Mouse (Mus musculus): ENCODE results near the gene Ptpn3. TPM values are rescaled to one million over a fixed set of nuclear protein-coding genes. Genes with fewer than 3 reads are reported as not detected.

The Ptpn3 gene
- 2.3 and 3.0 TPM in 2 replicates for polyA plus RNA-seq (2015; fragmentation: Nextera tagmentation; extraction: Ambion mirVana)

DNA sequence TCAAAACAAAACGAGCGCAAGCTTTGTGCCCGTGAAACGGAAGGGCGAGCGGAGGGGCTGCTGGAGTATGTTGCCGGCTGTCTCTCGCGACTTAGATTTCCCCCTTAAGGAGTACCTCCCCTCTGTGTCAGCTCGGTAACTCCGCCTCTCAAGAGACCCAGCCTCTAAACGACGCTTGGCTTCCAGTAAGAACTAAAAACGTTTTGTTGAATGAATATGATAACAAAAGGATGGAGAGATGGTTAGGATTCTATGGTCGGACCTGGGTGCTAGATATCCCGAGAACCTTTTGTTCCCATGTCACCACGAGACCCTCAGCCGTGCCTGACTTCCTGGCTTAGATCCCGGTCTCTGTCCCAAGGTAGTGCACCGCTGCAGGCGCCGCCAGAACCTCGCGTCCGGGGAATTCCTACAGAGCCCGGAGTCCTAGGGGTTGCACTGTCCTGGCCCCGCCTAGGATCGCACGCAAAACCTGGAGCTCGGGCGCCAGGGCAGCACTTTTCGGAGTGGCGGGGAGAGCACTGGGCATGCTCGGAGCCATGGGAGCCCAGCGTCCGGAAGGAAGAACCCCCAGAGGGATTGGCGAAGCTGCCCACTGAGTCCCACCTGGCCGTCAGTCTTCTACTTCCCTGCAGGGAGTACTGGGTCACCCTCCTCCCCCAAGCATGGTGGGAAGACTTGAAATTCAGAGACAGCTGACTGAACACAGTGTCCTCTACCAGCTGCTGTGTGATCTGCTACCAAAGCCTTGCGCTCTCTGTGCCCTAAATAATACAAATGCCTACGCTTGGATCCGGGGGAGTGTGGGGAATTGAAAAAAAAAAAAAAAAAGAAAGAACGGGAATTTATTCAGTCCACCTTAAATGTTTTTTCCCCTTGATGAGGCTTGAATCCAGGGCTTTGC is at the start of gene Ptpn3:
Gene Ptpn3, minus strand, starts transcription at position 428 of the 904 bp plus-strand sequence.
- Histone ChIP-seq H3K9ac (ENCODE audit: low read depth, low read length) (peak within 1 kb of the TSS; percentile 81), H3K4me1 (ENCODE audit: control insufficient read depth, insufficient read depth, low read length) (peaks cover 10% of the 10 kb centered on the region), H3K9me3 (replicated peaks; ENCODE audit: control insufficient read depth, low read length, poor library complexity, severe bottlenecking) (no peaks in the 10 kb centered on the region), H3K27me3 (ENCODE audit: control insufficient read depth, insufficient read depth, low read depth, low read length) (peaks cover 9% of the 10 kb centered on the region), H3K4me3 (ENCODE audit: low read depth, low read length) (peak within 1 kb of the TSS; percentile 79), H3K4me2 (ENCODE audit: low read length) (peak within 1 kb of the TSS; percentile 85), H3K36me3 (ENCODE audit: control insufficient read depth, insufficient read depth, low read length) (no peaks in the 10 kb centered on the region), H3K27ac (ENCODE audit: low read length) (peak within 1 kb of the TSS; percentile 74)
- under 1% methylated on average over 42 of the region's 42 CpGs for WGBS
- peak; percentile 89 for ATAC-seq

GRCm38 (mm10) chr4:57350541-57350940 is 48.9 kb upstream of the Ptpn3 start:
- H3K27ac ChIP-seq (ENCODE audit: low read length), result no peak overlapping the region
- no peak overlapping the region for H3K4me3 ChIP-seq (ENCODE audit: low read depth, low read length)
- 94% methylated on average over 2 of the region's 2 CpGs for WGBS
- no peaks in the 10 kb centered on the region for H3K4me1 ChIP-seq (ENCODE audit: control insufficient read depth, insufficient read depth, low read length)
- no peak overlapping the region for H3K4me2 ChIP-seq (ENCODE audit: low read length)
- no peaks in the 10 kb centered on the region for H3K36me3 ChIP-seq (ENCODE audit: control insufficient read depth, insufficient read depth, low read length)
- no peak for ATAC-seq
- no peak overlapping the region for H3K9ac ChIP-seq (ENCODE audit: low read depth, low read length)
- no peaks in the 10 kb centered on the region for H3K27me3 ChIP-seq (ENCODE audit: control insufficient read depth, insufficient read depth, low read depth, low read length)
- H3K9me3 ChIP-seq (replicated peaks; ENCODE audit: control insufficient read depth, low read length, poor library complexity, severe bottlenecking), result no peaks in the 10 kb centered on the region

GRCm38 (mm10) chr4:57343996-57344395 is 42.4 kb upstream of the Ptpn3 start:
- H3K4me1 ChIP-seq (ENCODE audit: control insufficient read depth, insufficient read depth, low read length), result no peaks in the 10 kb centered on the region
- 93% methylated on average over 7 of the region's 7 CpGs for WGBS

GRCm38 (mm10) chr4:57338923-57339322 is 37.3 kb upstream of the Ptpn3 start:
- Histone ChIP-seq H3K27ac (ENCODE audit: low read length) (no peak overlapping the region), H3K4me1 (ENCODE audit: control insufficient read depth, insufficient read depth, low read length) (no peaks in the 10 kb centered on the region), H3K4me2 (ENCODE audit: low read length) (no peak overlapping the region), H3K9ac (ENCODE audit: low read depth, low read length) (no peak overlapping the region), H3K27me3 (ENCODE audit: control insufficient read depth, insufficient read depth, low read depth, low read length) (no peaks in the 10 kb centered on the region), H3K4me3 (ENCODE audit: low read depth, low read length) (no peak overlapping the region), H3K9me3 (replicated peaks; ENCODE audit: control insufficient read depth, low read length, poor library complexity, severe bottlenecking) (no peaks in the 10 kb centered on the region), H3K36me3 (ENCODE audit: control insufficient read depth, insufficient read depth, low read length) (no peaks in the 10 kb centered on the region)
- WGBS, result 87% methylated on average over 17 of the region's 17 CpGs
- no peak for ATAC-seq

More at GRCm38 (mm10) chr4:57343996-57344395, 42.4 kb upstream of the Ptpn3 start:
- H3K27ac ChIP-seq (ENCODE audit: low read length), result no peak overlapping the region
- no peaks in the 10 kb centered on the region for H3K9me3 ChIP-seq (replicated peaks; ENCODE audit: control insufficient read depth, low read length, poor library complexity, severe bottlenecking)
- H3K4me2 ChIP-seq (ENCODE audit: low read length), result no peak overlapping the region
- no peak overlapping the region for H3K9ac ChIP-seq (ENCODE audit: low read depth, low read length)
- H3K4me3 ChIP-seq (ENCODE audit: low read depth, low read length), result no peak overlapping the region
- no peaks in the 10 kb centered on the region for H3K27me3 ChIP-seq (ENCODE audit: control insufficient read depth, insufficient read depth, low read depth, low read length)
- no peak for ATAC-seq
- H3K36me3 ChIP-seq (ENCODE audit: control insufficient read depth, insufficient read depth, low read length), result no peaks in the 10 kb centered on the region

- Histone ChIP-seq H3K9me3 (replicated peaks; ENCODE audit: control insufficient read depth, low read length, poor library complexity, severe bottlenecking) (no peaks in the 10 kb centered on the region), H3K27ac (ENCODE audit: low read length) (no peak overlapping the region), H3K4me3 (ENCODE audit: low read depth, low read length) (no peak overlapping the region), H3K4me1 (ENCODE audit: control insufficient read depth, insufficient read depth, low read length) (no peaks in the 10 kb centered on the region), H3K27me3 (ENCODE audit: control insufficient read depth, insufficient read depth, low read depth, low read length) (no peaks in the 10 kb centered on the region), H3K36me3 (ENCODE audit: control insufficient read depth, insufficient read depth, low read length) (no peaks in the 10 kb centered on the region), H3K9ac (ENCODE audit: low read depth, low read length) (no peak overlapping the region), H3K4me2 (ENCODE audit: low read length) (no peak overlapping the region)
- ATAC-seq, result no peak
- 90% methylated on average over 9 of the region's 9 CpGs for WGBS
Observed at GRCm38 (mm10) chr4:57338061-57338460, 36.4 kb upstream of the Ptpn3 start.

DNA sequence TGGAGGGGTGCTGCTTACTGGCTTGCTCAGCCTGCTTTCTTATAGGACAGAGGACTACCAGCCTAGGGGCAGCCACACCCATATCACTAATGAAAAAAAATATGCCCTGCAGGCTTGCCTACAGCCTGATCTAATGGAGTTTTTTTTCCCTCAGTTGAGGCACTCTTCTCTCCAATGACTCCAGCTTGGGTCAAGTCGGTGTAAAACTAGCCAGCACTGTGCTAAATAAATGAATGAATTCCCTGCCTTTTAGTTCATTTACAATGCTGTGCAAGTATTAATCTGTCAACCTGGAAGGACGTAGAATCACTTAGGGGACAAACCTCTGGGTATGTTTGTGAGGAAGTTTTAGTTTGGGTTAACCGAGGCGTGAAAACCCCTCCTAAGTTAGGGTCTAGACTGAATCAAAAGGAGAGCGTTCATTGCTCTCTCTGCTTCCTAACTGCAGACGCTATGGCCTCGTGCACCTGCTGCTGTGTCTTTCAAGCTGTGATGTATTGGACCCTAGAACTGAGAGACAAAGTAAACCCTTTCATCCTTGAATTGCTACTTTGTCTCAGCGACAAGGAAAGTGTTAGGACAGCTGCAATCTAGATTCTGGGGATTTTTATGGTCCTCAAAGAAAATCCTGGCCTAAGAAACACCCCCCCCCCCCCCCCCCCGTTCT is 33.5 kb upstream of the Ptpn3 start:
- H3K36me3 ChIP-seq (ENCODE audit: control insufficient read depth, insufficient read depth, low read length), result no peaks in the 10 kb centered on the region
- ATAC-seq, result no peak
- 39% methylated on average over 9 of the region's 9 CpGs for WGBS
- H3K9ac ChIP-seq (ENCODE audit: low read depth, low read length), result no peak overlapping the region
- no peaks in the 10 kb centered on the region for H3K4me1 ChIP-seq (ENCODE audit: control insufficient read depth, insufficient read depth, low read length)
- no peaks in the 10 kb centered on the region for H3K9me3 ChIP-seq (replicated peaks; ENCODE audit: control insufficient read depth, low read length, poor library complexity, severe bottlenecking)
- no peak overlapping the region for H3K4me3 ChIP-seq (ENCODE audit: low read depth, low read length)
- H3K27ac ChIP-seq (ENCODE audit: low read length), result no peak overlapping the region
- no peaks in the 10 kb centered on the region for H3K27me3 ChIP-seq (ENCODE audit: control insufficient read depth, insufficient read depth, low read depth, low read length)
- no peak overlapping the region for H3K4me2 ChIP-seq (ENCODE audit: low read length)

- Histone ChIP-seq H3K4me1 (ENCODE audit: control insufficient read depth, insufficient read depth, low read length) (no peaks in the 10 kb centered on the region), H3K9me3 (replicated peaks; ENCODE audit: control insufficient read depth, low read length, poor library complexity, severe bottlenecking) (no peaks in the 10 kb centered on the region), H3K27ac (ENCODE audit: low read length) (no peak overlapping the region), H3K36me3 (ENCODE audit: control insufficient read depth, insufficient read depth, low read length) (no peaks in the 10 kb centered on the region), H3K4me3 (ENCODE audit: low read depth, low read length) (no peak overlapping the region), H3K4me2 (ENCODE audit: low read length) (no peak overlapping the region), H3K9ac (ENCODE audit: low read depth, low read length) (no peak overlapping the region), H3K27me3 (ENCODE audit: control insufficient read depth, insufficient read depth, low read depth, low read length) (no peaks in the 10 kb centered on the region)
- WGBS, result 96% methylated on average over 12 of the region's 12 CpGs
- ATAC-seq, result no peak
Observed at GRCm38 (mm10) chr4:57333926-57334548, 32.4 kb upstream of the Ptpn3 start.

DNA sequence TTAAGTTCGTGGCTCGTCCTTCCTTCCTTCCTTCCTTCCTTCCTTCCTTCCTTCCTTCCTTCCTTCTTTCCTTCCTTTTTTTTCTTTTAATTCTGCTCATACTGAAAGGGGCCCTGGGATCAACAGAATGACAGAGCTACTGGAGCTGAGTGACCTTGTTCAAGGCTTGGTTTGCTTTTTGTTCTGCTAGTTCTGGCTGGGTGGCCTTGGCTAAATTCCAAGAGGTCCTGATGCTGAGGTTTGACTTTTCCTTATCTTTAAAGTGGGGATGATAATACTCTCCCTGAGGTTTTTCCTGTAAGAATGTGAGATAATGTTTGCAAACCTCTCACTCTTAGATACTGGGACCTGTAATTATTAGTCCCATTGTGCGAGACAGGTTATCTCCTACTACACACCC is 30.9 kb upstream of the Ptpn3 start:
- ATAC-seq, result no peak
- H3K27ac ChIP-seq (ENCODE audit: low read length), result no peak overlapping the region
- H3K4me1 ChIP-seq (ENCODE audit: control insufficient read depth, insufficient read depth, low read length), result no peaks in the 10 kb centered on the region
- no peaks in the 10 kb centered on the region for H3K36me3 ChIP-seq (ENCODE audit: control insufficient read depth, insufficient read depth, low read length)
- no peaks in the 10 kb centered on the region for H3K27me3 ChIP-seq (ENCODE audit: control insufficient read depth, insufficient read depth, low read depth, low read length)
- WGBS, result 78% methylated on average over 3 of the region's 3 CpGs
- H3K4me3 ChIP-seq (ENCODE audit: low read depth, low read length), result no peak overlapping the region
- no peak overlapping the region for H3K9ac ChIP-seq (ENCODE audit: low read depth, low read length)
- H3K4me2 ChIP-seq (ENCODE audit: low read length), result no peak overlapping the region
- H3K9me3 ChIP-seq (replicated peaks; ENCODE audit: control insufficient read depth, low read length, poor library complexity, severe bottlenecking), result no peaks in the 10 kb centered on the region; the same call in 1 of the 2 replicates

Data from midbrain, embryonic 16.5 days (tissue).